Mouse (Mus musculus) leukemia stem cell, adult 10-12 weeks (primary cell): ENCODE measurements around the gene Ifnl3. TPM values are rescaled to one million over a fixed set of nuclear protein-coding genes. Genes with fewer than 3 reads are reported as not detected.

ENCODE experiments used
- polyA plus RNA-seq: library from polyadenylated mRNA; stranded (reverse); fragments of >175 nt; gene quantifications from 2 replicates; pipeline ENCODE4 v1.2.3, GENCODE M21; 2012; ENCODE audit warnings: low replicate concordance

The Ifnl3 gene
- not detected in 2 replicates for polyA plus RNA-seq

DNA sequence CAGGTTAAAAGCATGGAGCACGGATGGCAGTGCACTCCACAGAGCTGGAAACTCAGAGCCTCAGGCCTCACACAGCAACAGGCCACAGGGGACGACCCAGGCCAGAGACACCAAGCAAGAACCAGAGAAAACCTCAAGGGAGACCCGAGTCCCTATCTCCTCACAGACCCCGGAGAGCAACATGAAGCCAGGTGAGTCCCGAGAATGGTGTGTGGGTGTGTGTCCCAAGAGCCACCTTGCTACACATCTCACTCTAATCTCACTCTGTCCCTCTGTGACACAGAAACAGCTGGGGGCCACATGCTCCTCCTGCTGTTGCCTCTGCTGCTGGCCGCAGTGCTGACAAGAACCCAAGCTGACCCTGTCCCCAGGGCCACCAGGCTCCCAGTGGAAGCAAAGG, at the start of gene Ifnl3:
Gene Ifnl3, plus strand, starts transcription at position 301 of the 400 bp plus-strand sequence.

DNA sequence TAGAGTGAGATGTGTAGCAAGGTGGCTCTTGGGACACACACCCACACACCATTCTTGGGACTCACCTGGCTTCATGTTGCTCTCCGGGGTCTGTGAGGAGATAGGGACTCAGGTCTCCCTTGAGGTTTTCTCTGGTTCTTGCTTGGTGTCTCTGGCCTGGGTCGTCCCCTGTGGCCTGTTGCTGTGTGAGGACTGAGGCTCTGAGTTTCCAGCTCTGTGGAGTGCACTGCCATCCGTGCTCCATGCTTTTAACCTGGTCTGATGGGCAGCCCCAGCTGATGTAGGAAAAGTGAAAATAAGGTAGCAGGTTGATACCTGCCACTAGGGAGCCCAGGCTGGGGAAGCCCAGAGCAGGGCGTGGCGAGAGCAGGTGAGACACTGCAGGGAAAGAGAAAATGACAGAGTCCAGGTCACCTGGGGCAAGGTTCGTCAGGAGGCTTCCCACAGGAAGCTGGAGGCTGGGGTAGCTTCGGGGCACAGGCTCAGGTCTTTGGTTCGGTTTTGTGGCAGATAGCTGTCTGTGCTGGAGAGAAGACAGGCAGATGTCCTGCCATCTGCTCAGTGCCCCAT, 12.1 kb upstream of the Ifnl3 start, which contains the start of gene Ifnl2:
Gene Ifnl2, minus strand, starts transcription at position 51 of the 570 bp plus-strand sequence.

DNA sequence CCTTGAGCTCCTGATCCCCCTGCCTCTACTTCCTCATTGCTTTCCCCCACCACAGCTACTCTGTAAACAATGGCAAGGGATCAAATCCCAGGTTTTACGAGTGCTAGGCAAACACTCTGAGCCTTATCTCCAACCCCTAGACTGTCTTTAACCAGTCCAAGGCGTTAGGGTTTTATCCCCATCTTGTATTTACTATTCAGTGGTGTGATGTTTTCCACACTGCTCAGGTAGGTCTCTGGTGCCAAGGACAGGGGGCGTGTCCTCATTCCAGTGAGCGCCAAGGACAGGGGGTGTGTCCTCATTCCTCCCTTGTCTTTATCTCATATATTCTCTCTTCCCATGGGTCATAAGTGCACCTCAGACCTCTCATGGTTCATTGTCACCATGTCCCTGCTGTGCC, 17.9 kb downstream of the Ifnl3 start, which contains the start of gene Sycn:
Gene Sycn, plus strand, starts transcription at position 360 of the 400 bp plus-strand sequence.

DNA sequence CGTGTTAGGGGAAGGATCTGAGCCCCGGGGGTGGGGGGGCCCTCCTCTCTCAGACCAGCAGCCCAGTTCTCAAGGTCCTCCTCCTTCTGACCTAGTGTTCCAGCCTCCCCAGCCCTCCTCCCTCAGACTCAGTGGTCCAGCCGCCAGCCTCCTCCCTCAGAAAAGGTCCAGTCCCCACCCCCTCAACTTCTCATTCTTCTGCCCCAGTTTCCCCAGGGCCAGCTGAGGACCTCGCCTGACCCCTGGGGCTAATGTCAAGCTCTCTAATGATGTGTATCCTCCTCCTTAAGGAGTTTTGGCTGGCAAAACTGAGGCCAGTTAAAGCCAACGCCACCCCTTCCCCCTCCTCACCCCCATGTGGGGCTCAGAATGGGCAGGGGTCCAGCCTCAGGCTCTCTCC, 24.5 kb downstream of the Ifnl3 start, which contains the start of gene Nccrp1:
Gene Nccrp1, minus strand, starts transcription at position 101 of the 400 bp plus-strand sequence.

Other genes starting within 250 kb of the Ifnl3 start
- 4.1 and 13.4 TPM in 2 replicates for gene Eid2b, start 245.1 kb upstream of the Ifnl3 start, polyA plus RNA-seq
- gene Selenov, start 231.7 kb upstream of the Ifnl3 start, polyA plus RNA-seq: not detected in 2 replicates
- 0.29 and 0.88 TPM in 2 replicates for gene Dll3, start 220.6 kb upstream of the Ifnl3 start, polyA plus RNA-seq
- gene Timm50, start 210.8 kb upstream of the Ifnl3 start, polyA plus RNA-seq: 282 and 375 TPM in 2 replicates
- gene Supt5, start 184.1 kb upstream of the Ifnl3 start, polyA plus RNA-seq: 77.8 and 132 TPM in 2 replicates
- 186 and 1,166 TPM in 2 replicates for gene Rps16, start 172.2 kb upstream of the Ifnl3 start, polyA plus RNA-seq
- gene Plekhg2, start 150.2 kb upstream of the Ifnl3 start, polyA plus RNA-seq: 33.7 and 46.3 TPM in 2 replicates
- gene Zfp36, start 142.6 kb upstream of the Ifnl3 start, polyA plus RNA-seq: 121 and 173 TPM in 2 replicates
- 11.5 and 21.2 TPM in 2 replicates for gene Med29, start 130.1 kb upstream of the Ifnl3 start, polyA plus RNA-seq
- 69.3 and 112 TPM in 2 replicates for gene Paf1, start 129.9 kb upstream of the Ifnl3 start, polyA plus RNA-seq
- 0.46 and 2.5 TPM in 2 replicates for gene Gmfg, start 85.4 kb upstream of the Ifnl3 start, polyA plus RNA-seq
- gene Lrfn1, start 70.9 kb upstream of the Ifnl3 start, polyA plus RNA-seq: 0.54 and 0.84 TPM in 2 replicates
- gene Ifnl2, start 12.4 kb upstream of the Ifnl3 start, polyA plus RNA-seq: not detected in 2 replicates
- gene Sycn, start 18.0 kb downstream of the Ifnl3 start, polyA plus RNA-seq: not detected in 2 replicates
- 0.15 and 0.30 TPM in 2 replicates for gene Nccrp1, start 24.4 kb downstream of the Ifnl3 start, polyA plus RNA-seq
- gene Samd4b, start 75.3 kb downstream of the Ifnl3 start, polyA plus RNA-seq: 121 and 137 TPM in 2 replicates
- 59.1 and 63.0 TPM in 2 replicates for gene Pak4, start 75.3 kb downstream of the Ifnl3 start, polyA plus RNA-seq
- gene Acp7, start 108.5 kb downstream of the Ifnl3 start, polyA plus RNA-seq: not detected in 2 replicates
- 0.26 TPM in 2 replicates for gene Fbxo27, start 170.0 kb downstream of the Ifnl3 start, polyA plus RNA-seq
- 0.34 and 0.60 TPM in 2 replicates for gene Fbxo17, start 194.0 kb downstream of the Ifnl3 start, polyA plus RNA-seq
- gene Mrps12, start 219.0 kb downstream of the Ifnl3 start, polyA plus RNA-seq: 270 and 504 TPM in 2 replicates
- 52.8 and 59.0 TPM in 2 replicates for gene Sars2, start 219.2 kb downstream of the Ifnl3 start, polyA plus RNA-seq
- 0.23 TPM in 1 of 2 replicates, not detected in the other for gene Ccer2, start 233.3 kb downstream of the Ifnl3 start, polyA plus RNA-seq
- 114 and 160 TPM in 2 replicates for gene Sirt2, start 243.9 kb downstream of the Ifnl3 start, polyA plus RNA-seq
- gene Nfkbib, start 244.7 kb downstream of the Ifnl3 start, polyA plus RNA-seq: 136 and 205 TPM in 2 replicates